Mouse (Mus musculus): Measurements from ENCODE around the gene Gm8453.
"Not testable (repeated sequence)": the region's sequence is repeated elsewhere in the genome, so short reads cannot be mapped to it uniquely, and the experiment has no call there.

Gm8453 gene

GRCm38 (mm10) chr7:22229384-22229783, at the start of gene Gm8453:
Gm8453 (minus strand) TSS chr7:22229484.
- not testable (repeated sequence) for DNase-seq (ENCODE audit: low spot score in 2 of 2)

DNA sequence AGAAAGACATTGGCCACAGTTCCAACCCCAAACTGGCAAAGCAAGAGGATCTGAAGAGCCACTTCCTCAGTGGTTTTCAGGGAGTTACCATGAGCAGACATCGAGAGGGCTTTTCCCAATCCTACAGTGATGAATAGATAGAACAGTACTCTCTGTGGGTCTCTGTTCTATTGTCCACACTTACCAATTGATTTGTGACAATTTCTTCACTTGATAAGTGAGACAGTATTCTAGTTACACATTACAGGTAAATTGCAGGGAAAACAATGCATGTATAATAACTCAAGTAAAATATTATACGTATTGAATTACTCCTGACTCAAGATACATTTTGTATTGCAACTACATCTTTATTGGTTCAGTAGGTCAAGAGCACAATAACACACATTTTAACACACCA, 28.1 kb downstream of the Gm8453 start, which contains the start of gene Gm8653:
Gene Gm8653, minus strand, starts transcription at position 101 of the 400 bp plus-strand sequence.
- not testable (repeated sequence) for DNase-seq (ENCODE audit: low spot score in 2 of 2)

DNA sequence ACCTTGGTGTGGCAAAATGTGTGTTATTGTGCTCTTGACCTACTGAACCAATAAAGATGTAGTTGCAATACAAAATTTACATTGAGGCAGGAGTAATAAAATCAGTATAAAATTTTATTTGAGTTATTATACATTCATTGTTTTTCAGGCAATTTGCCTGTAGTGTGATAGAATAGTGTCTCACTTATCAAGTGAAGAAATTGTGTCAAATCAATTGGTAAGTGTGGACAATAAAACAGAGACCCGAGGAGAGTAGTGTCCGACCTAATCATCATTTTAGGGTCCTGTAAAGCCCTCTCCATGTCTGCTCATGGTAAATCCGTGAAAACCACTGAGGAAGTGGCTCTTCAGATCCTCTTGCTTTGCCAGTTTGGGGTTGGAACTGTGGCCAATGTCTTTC, 40.2 kb downstream of the Gm8453 start, which contains the start of gene Vmn1r143:
Gene Vmn1r143, plus strand, starts transcription at position 301 of the 400 bp plus-strand sequence.
- not testable (repeated sequence) for DNase-seq (ENCODE audit: low spot score in 2 of 2)

Measured in frontal cortex, postnatal 25 days (tissue).